Mouse (Mus musculus): ENCODE data around the gene Htr7. TPM values are rescaled to one million over a fixed set of nuclear protein-coding genes. Genes with fewer than 3 reads are reported as not detected.

Gene Htr7
- 0.37 TPM for polyA plus RNA-seq (2012; fragmentation: generic; extraction: Trizol)

DNA sequence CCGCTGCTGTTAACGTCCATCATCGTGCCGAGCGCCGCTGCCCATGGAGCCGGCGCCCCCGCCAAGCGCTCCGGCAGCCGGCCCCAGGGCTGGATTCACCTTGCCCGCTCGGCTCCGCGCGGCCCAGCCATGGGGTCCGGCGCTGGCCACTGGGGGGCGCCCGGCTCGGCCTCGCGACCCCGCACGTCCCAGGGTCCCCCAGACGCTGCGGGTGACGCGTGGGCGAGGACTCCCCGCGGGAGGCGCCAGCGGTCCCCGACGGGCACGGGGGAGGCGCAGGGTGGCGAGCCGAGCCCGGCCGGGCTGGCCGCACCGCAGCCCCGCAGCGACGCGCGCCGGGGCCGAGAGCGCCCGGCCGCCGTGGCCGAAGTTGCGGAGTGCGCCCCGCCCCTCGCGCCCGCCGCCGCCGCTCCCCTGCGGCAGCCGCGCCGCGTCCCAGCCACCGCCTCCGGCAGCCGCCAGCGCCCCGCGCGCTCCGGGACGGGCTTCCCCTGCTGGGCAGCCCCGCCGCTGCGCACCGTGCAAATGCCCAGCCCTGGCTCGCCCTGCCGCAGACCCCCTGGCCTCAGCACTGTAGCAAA lies at the start of gene Htr7:
Gene Htr7 (minus strand): TSS at position 277 of the 581 bp plus-strand sequence.
- H3ac ChIP-seq (ENCODE audit: control insufficient read depth, insufficient read length) = peak within 1 kb of the TSS; percentile 29
- peak within 1 kb of the TSS; percentile 58 for H3K4me2 ChIP-seq (ENCODE audit: low read depth)
- H3K36me3 ChIP-seq (ENCODE audit: control insufficient read depth, insufficient read depth) = no peaks in the 10 kb centered on the region
- H3K27me3 ChIP-seq (ENCODE audit: control insufficient read depth, insufficient read depth, insufficient read length) = no peaks in the 10 kb centered on the region
- TF ChIP-seq MYOD1 (IDR thresholded peaks at IDR 0.05; ENCODE audit: control insufficient read depth in 1 of 3, insufficient read length in 2 of 3, low read depth in 2 of 3) (peak in 1 of 3 experiments; percentile 2), MYOG (IDR thresholded peaks at IDR 0.05; ENCODE audit: control insufficient read depth in 1 of 3, insufficient read depth in 1 of 3, insufficient read length in 2 of 3, low read depth in 2 of 3) (peak in 1 of 3 experiments; percentile 3), POLR2AphosphoS2 (IDR thresholded peaks at IDR 0.05; ENCODE audit: insufficient read length, low read depth) (no peak)
- H3K4me3 ChIP-seq = no peak within 1 kb of the TSS
- H3K79me2 ChIP-seq (ENCODE audit: control insufficient read depth, insufficient read depth) = no peaks in the 10 kb centered on the region

GRCm38 (mm10) chr19:36103909-36104308 lies 46.6 kb upstream of the Htr7 start:
- TF ChIP-seq SRF (IDR thresholded peaks at IDR 0.05; ENCODE audit: control insufficient read depth, insufficient read length, low read depth) (peak; percentile 73), USF1 (IDR thresholded peaks at IDR 0.05; ENCODE audit: low read depth) (no peak), MYOD1 (IDR thresholded peaks at IDR 0.05; ENCODE audit: control insufficient read depth in 1 of 3, insufficient read length in 2 of 3, low read depth in 2 of 3) (peak in 2 of 3 experiments; percentile 49)
- no peak overlapping the region for H3K4me3 ChIP-seq
- no peak overlapping the region for H3ac ChIP-seq (ENCODE audit: control insufficient read depth, insufficient read length)
- H3K27me3 ChIP-seq (ENCODE audit: control insufficient read depth, insufficient read depth, insufficient read length) = no peaks in the 10 kb centered on the region
- H3K4me2 ChIP-seq (ENCODE audit: low read depth) = no peak overlapping the region
- H3K36me3 ChIP-seq (ENCODE audit: control insufficient read depth, insufficient read depth) = peaks cover 34% of the 10 kb centered on the region
- no peaks in the 10 kb centered on the region for H3K79me2 ChIP-seq (ENCODE audit: control insufficient read depth, insufficient read depth)

DNA sequence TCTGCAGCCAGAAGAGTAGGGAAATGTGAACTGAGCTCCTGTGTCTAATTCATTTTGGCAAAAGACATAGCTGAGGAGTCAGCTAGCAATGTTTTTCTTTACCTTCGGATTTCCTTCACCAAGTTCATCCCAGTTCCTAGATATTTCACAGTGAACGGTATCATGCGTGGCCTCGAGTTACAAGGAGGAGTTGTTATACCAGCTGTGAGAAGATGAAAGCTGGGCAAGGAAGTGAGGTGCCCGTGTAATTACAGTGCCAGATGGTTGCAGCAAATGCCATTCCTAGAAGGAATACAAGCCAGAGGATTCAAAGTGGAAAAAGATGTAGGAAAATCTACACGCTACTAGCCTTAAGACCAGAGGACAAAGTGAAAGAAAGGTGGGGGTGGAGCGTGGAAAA lies 41.6 kb upstream of the Htr7 start:
- no peak for TF ChIP-seq REST (IDR thresholded peaks at IDR 0.05; ENCODE audit: insufficient read depth, insufficient read length)
- TF ChIP-seq POLR2AphosphoS2 (IDR thresholded peaks at IDR 0.05; ENCODE audit: insufficient read length, low read depth) = no peak
- TF ChIP-seq E2F4 (IDR thresholded peaks at IDR 0.05; ENCODE audit: insufficient read depth) = no peak
- no peak for TF ChIP-seq CEBPB (IDR thresholded peaks at IDR 0.05; ENCODE audit: insufficient read depth, poor library complexity, severe bottlenecking)
- no peak for TF ChIP-seq POLR2A (IDR thresholded peaks at IDR 0.05; ENCODE audit: insufficient read length, low read depth)
- no peak for TF ChIP-seq MAX (IDR thresholded peaks at IDR 0.05; ENCODE audit: low read depth)
- no peak for TF ChIP-seq MYOD1 (IDR thresholded peaks at IDR 0.05; ENCODE audit: control insufficient read depth in 1 of 3, insufficient read length in 2 of 3, low read depth in 2 of 3)
- no peak for TF ChIP-seq TCF12 (IDR thresholded peaks at IDR 0.05; ENCODE audit: insufficient read depth, poor library complexity, severe bottlenecking)
- no peak for TF ChIP-seq USF1 (IDR thresholded peaks at IDR 0.05; ENCODE audit: low read depth)
- TF ChIP-seq TCF3 (IDR thresholded peaks at IDR 0.05; ENCODE audit: insufficient read length, low read depth) = no peak
- TF ChIP-seq SRF (IDR thresholded peaks at IDR 0.05; ENCODE audit: control insufficient read depth, insufficient read length, low read depth) = no peak
- no peak for TF ChIP-seq MYOG (IDR thresholded peaks at IDR 0.05; ENCODE audit: control insufficient read depth in 1 of 3, insufficient read depth in 1 of 3, insufficient read length in 2 of 3, low read depth in 2 of 3)
- Histone ChIP-seq H3K4me2 (ENCODE audit: low read depth) (no peak overlapping the region), H3K27me3 (ENCODE audit: control insufficient read depth, insufficient read depth, insufficient read length) (no peaks in the 10 kb centered on the region), H3K4me3 (no peak overlapping the region), H3K79me2 (ENCODE audit: control insufficient read depth, insufficient read depth) (no peaks in the 10 kb centered on the region), H3K36me3 (ENCODE audit: control insufficient read depth, insufficient read depth) (peaks cover 44% of the 10 kb centered on the region), H3ac (ENCODE audit: control insufficient read depth, insufficient read length) (no peak overlapping the region)

- TF ChIP-seq MAX (IDR thresholded peaks at IDR 0.05; ENCODE audit: low read depth) = no peak
- no peak for TF ChIP-seq USF1 (IDR thresholded peaks at IDR 0.05; ENCODE audit: low read depth)
- no peak for TF ChIP-seq MYOG (IDR thresholded peaks at IDR 0.05; ENCODE audit: control insufficient read depth in 1 of 3, insufficient read depth in 1 of 3, insufficient read length in 2 of 3, low read depth in 2 of 3)
- TF ChIP-seq POLR2A (IDR thresholded peaks at IDR 0.05; ENCODE audit: insufficient read length, low read depth) = no peak
- no peak for TF ChIP-seq E2F4 (IDR thresholded peaks at IDR 0.05; ENCODE audit: insufficient read depth)
- no peak for TF ChIP-seq SRF (IDR thresholded peaks at IDR 0.05; ENCODE audit: control insufficient read depth, insufficient read length, low read depth)
- no peak for TF ChIP-seq MYOD1 (IDR thresholded peaks at IDR 0.05; ENCODE audit: control insufficient read depth in 1 of 3, insufficient read length in 2 of 3, low read depth in 2 of 3)
- no peak for TF ChIP-seq POLR2AphosphoS2 (IDR thresholded peaks at IDR 0.05; ENCODE audit: insufficient read length, low read depth)
- Histone ChIP-seq H3K4me2 (ENCODE audit: low read depth) (no peak overlapping the region), H3ac (ENCODE audit: control insufficient read depth, insufficient read length) (no peak overlapping the region), H3K27me3 (ENCODE audit: control insufficient read depth, insufficient read depth, insufficient read length) (no peaks in the 10 kb centered on the region), H3K36me3 (ENCODE audit: control insufficient read depth, insufficient read depth) (peaks cover 50% of the 10 kb centered on the region), H3K79me2 (ENCODE audit: control insufficient read depth, insufficient read depth) (no peaks in the 10 kb centered on the region), H3K4me3 (no peak overlapping the region)
Observed at GRCm38 (mm10) chr19:36098265-36098664, 41.0 kb upstream of the Htr7 start.

DNA sequence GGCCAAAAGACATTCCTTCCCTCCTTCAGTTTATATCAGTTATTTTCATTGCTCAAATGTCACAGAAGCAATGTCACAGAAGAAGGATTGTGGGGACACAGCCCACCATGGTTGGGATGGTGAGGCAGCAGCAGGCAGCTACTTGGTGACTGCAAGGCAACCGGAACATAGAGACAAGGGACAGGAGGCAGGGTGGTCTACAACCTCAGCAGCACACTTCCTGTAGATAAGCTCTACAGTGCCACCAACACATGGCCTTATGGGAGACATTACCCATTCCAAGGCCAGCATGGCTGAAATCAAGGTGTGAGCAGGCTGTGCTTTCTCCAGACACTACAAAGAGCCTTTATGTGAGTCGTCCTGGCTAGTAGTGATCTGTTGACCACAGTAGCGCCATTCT lies 39.9 kb upstream of the Htr7 start:
- no peak overlapping the region for H3ac ChIP-seq (ENCODE audit: control insufficient read depth, insufficient read length)
- H3K36me3 ChIP-seq (ENCODE audit: control insufficient read depth, insufficient read depth) = peaks cover 50% of the 10 kb centered on the region
- no peak overlapping the region for H3K4me3 ChIP-seq
- no peaks in the 10 kb centered on the region for H3K79me2 ChIP-seq (ENCODE audit: control insufficient read depth, insufficient read depth)
- no peaks in the 10 kb centered on the region for H3K27me3 ChIP-seq (ENCODE audit: control insufficient read depth, insufficient read depth, insufficient read length)
- no peak for TF ChIP-seq USF1 (IDR thresholded peaks at IDR 0.05; ENCODE audit: low read depth)
- H3K4me2 ChIP-seq (ENCODE audit: low read depth) = no peak overlapping the region
